23 mouse cellular contexts compared by ENCODE assay signal in genomic region chr8:95698179-95698578, GRCm38 (mm10). TPM values are rescaled to one million over a fixed set of nuclear protein-coding genes. Genes with fewer than 3 reads are reported as not detected.
"Had no signal": no experiment of that assay in that cellular context is flagged by ENCODE, and none has a peak within 500 bp of the region (broad histone marks: within the 10 kb centered on the region; RNA-seq: fewer than 3 reads in every experiment).

No protein-coding gene starts in this region.

- H3K36me3 ChIP-seq: intestine, embryonic 15.5 days; kidney, embryonic 15.5 days; limb, embryonic 13.5 days; liver, embryonic 12.5 days; liver, embryonic 15.5 days; neural tube, embryonic 13.5 days had no signal

- H3K27ac ChIP-seq: intestine, embryonic 15.5 days; kidney, embryonic 15.5 days; limb, embryonic 13.5 days; liver, embryonic 12.5 days; liver, embryonic 15.5 days; macrophage; neural tube, embryonic 13.5 days had no signal

- DNase-seq: kidney, adult 11 months; kidney, adult 8-10 months; kidney, postnatal 10 days; kidney, postnatal 36 days; layer of hippocampus, adult 9-11 months; left cerebral cortex, postnatal 4 days; liver; lung, embryonic 14.5 days; midbrain, embryonic 14.5 days; thymus, adult 18-20 months; thymus, postnatal 36 days had no signal

- H3K9me3 ChIP-seq: intestine, embryonic 15.5 days; kidney, embryonic 15.5 days; limb, embryonic 13.5 days; liver, embryonic 12.5 days; liver, embryonic 15.5 days; neural tube, embryonic 13.5 days had no signal

- ATAC-seq: intestine, embryonic 15.5 days; liver, embryonic 12.5 days had no signal

- H3K4me2 ChIP-seq: intestine, embryonic 15.5 days; kidney, embryonic 15.5 days; limb, embryonic 13.5 days; liver, embryonic 12.5 days; liver, embryonic 15.5 days; lung, embryonic 14.5 days; midbrain, embryonic 11.5 days; neural tube, embryonic 13.5 days had no signal

- H3K4me3 ChIP-seq: intestine, embryonic 15.5 days; kidney, embryonic 15.5 days; limb, embryonic 13.5 days; liver, embryonic 12.5 days; liver, embryonic 15.5 days; myocyte; neural tube, embryonic 13.5 days had no signal

- H3K9ac ChIP-seq: intestine, embryonic 15.5 days; kidney, embryonic 15.5 days; limb, embryonic 13.5 days; liver, embryonic 12.5 days; liver, embryonic 15.5 days; lung, embryonic 14.5 days had no signal

RNA-seq across cellular contexts. Expression of gene Ndrg4, which starts 21.4 kb away (rescaled TPM):
- total RNA-seq: megakaryocyte-erythroid progenitor cell, adult 5-6 weeks; monocyte, adult 5-6 weeks; neutrophil, adult 5-6 weeks had no signal
